Mouse (Mus musculus) ES-Bruce4 (cell line): ENCODE data around the gene Hivep2. TPM values are rescaled to one million over a fixed set of nuclear protein-coding genes. Genes with fewer than 3 reads are reported as not detected.

Experiments used
- H3K27ac ChIP-seq: 2 replicates; pipeline ENCODE4 v1.5.1; 2012; ENCODE audit warnings: low read length, inconsistent platforms; ENCODE audit not compliant: insufficient read depth
- H3K27me3 ChIP-seq: 2 replicates; pipeline ENCODE4 v1.6.1; 2012; ENCODE audit warnings: mild to moderate bottlenecking, low read length, inconsistent platforms; ENCODE audit not compliant: control insufficient read depth, poor library complexity, insufficient read depth, severe bottlenecking
- H3K36me3 ChIP-seq: 2 replicates; pipeline ENCODE4 v1.6.1; 2012; ENCODE audit warnings: inconsistent platforms, mild to moderate bottlenecking, low read length, moderate library complexity; ENCODE audit not compliant: control insufficient read depth, poor library complexity, insufficient read depth, severe bottlenecking
- H3K4me1 ChIP-seq: one replicate; pipeline ENCODE4 v1.8.1; 2011; ENCODE audit warnings: low read length; ENCODE audit not compliant: control insufficient read depth, insufficient read depth
- H3K4me3 ChIP-seq: 2 replicates; pipeline ENCODE4 v1.5.1; 2011; ENCODE audit warnings: low read depth, mild to moderate bottlenecking, low read length
- H3K9ac ChIP-seq: 2 replicates; pipeline ENCODE4 v1.6.1; 2012; ENCODE audit warnings: low read depth, mild to moderate bottlenecking, inconsistent platforms; ENCODE audit not compliant: poor library complexity, severe bottlenecking
- H3K9me3 ChIP-seq: replicated peaks from 2 replicates; pipeline ENCODE4 v1.6.1; 2012; ENCODE audit warnings: mild to moderate bottlenecking, low read length, inconsistent platforms; ENCODE audit not compliant: control insufficient read depth, poor library complexity, insufficient read depth, severe bottlenecking
- CTCF ChIP-seq: IDR thresholded peaks from one replicate; pipeline ENCODE4 v1.8.1; 2011; ENCODE audit warnings: low read depth, low read length
- EP300 ChIP-seq: IDR thresholded peaks from 2 replicates; pipeline ENCODE4 v1.6.1; 2011; ENCODE audit warnings: low read depth, low read length; ENCODE audit not compliant: insufficient read depth
- POLR2A ChIP-seq: IDR thresholded peaks from one replicate; pipeline ENCODE4 v1.8.1; 2011; ENCODE audit warnings: low read length; ENCODE audit not compliant: insufficient read depth
- polyA plus RNA-seq: library from polyadenylated mRNA; stranded (reverse); fragments of >200 nt; gene quantifications from 2 replicates; pipeline ENCODE4 v1.2.4, GENCODE M21; 2011; ENCODE audit warnings: low read depth; ENCODE audit not compliant: missing spikeins, insufficient read depth, insufficient read length

The Hivep2 gene
- polyA plus RNA-seq, 1 experiment = 3.4 TPM

DNA sequence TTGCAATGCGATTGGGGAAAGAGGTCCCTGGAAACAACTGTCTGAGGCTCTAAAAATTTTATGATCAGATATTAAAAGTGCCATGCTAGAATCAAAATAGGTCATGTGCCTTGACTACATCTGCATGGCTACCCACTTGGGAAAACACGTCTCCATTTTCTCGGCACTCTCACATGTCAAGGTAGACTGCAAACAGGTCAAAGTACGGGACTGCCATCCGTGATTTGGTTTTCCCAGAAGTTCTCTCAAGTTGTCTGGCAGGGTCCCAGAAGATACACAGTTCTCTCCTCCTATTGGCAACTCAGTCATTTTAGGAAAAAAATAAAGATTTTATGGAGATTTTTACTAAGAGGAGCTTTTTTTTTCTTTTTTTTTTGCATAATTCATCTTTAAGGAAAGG lies 153.3 kb downstream of the Hivep2 start:
- H3K4me1 ChIP-seq = no peaks in the 10 kb centered on the region
- H3K27ac ChIP-seq = no peak overlapping the region
- no peaks in the 10 kb centered on the region for H3K27me3 ChIP-seq
- H3K9me3 ChIP-seq = no peaks in the 10 kb centered on the region
- TF ChIP-seq CTCF (no peak), POLR2A (no peak), EP300 (no peak)
- no peak overlapping the region for H3K4me3 ChIP-seq
- no peaks in the 10 kb centered on the region for H3K36me3 ChIP-seq
- no peak overlapping the region for H3K9ac ChIP-seq

DNA sequence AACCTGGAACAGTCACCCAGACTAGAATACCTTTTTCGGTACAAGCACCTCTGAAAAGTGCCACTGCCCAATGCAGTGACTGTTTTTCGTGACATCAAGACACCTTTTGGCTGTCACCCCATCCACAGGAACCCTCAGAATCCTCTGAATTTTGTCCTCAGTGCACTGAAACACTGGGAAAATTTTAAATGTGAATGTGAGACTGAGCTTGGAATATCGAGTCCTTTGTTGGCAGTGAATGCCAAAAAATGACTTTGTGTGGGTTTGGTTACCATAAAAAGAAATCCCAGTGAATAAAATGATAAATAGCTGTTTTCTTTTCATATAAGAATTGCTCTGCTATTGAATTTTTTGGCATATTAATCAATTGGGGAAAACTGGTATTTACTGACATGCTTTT lies 154.6 kb downstream of the Hivep2 start:
- no peaks in the 10 kb centered on the region for H3K36me3 ChIP-seq
- no peak overlapping the region for H3K4me3 ChIP-seq
- H3K9me3 ChIP-seq = no peaks in the 10 kb centered on the region
- TF ChIP-seq POLR2A = no peak
- TF ChIP-seq EP300 = no peak
- H3K9ac ChIP-seq = no peak overlapping the region
- H3K27me3 ChIP-seq = no peaks in the 10 kb centered on the region
- no peaks in the 10 kb centered on the region for H3K4me1 ChIP-seq
- H3K27ac ChIP-seq = no peak overlapping the region

DNA sequence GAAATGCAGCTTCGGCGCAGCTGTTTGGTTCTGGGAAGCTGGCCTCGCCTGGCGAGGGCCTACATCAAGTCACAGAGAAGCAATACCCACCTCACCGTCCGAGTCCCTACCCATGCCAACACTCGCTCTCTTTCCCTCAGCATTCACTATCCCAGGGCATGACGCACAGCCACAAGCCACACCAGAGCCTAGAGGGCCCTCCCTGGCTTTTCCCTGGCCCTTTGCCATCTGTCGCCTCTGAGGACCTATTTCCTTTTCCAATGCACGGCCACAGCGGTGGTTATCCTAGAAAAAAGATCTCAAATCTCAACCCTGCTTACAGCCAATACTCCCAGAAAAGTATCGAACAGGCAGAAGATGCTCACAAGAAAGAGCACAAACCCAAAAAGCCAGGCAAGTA lies 162.0 kb downstream of the Hivep2 start:
- H3K9me3 ChIP-seq = no peaks in the 10 kb centered on the region
- no peaks in the 10 kb centered on the region for H3K4me1 ChIP-seq
- H3K27me3 ChIP-seq = no peaks in the 10 kb centered on the region
- H3K27ac ChIP-seq = no peak overlapping the region
- H3K4me3 ChIP-seq = no peak overlapping the region
- TF ChIP-seq CTCF = no peak
- TF ChIP-seq EP300 = no peak
- TF ChIP-seq POLR2A = no peak
- H3K36me3 ChIP-seq = no peaks in the 10 kb centered on the region
- H3K9ac ChIP-seq = no peak overlapping the region

DNA sequence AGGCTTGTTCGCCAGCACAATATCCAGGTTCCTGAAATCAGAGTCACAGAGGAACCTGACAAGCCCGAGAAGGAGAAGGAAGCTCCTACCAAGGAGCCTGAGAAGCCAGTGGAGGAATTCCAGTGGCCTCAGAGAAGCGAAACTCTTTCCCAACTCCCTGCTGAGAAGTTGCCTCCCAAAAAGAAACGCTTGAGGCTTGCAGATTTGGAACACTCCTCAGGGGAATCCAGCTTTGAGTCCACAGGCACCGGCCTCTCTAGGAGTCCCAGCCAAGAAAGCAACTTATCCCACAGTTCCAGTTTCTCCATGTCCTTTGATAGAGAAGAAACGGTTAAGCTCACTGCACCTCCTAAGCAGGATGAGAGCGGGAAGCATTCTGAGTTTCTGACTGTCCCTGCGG lies 164.4 kb downstream of the Hivep2 start:
- no peak overlapping the region for H3K27ac ChIP-seq
- TF ChIP-seq POLR2A (no peak), CTCF (no peak), EP300 (no peak)

DNA sequence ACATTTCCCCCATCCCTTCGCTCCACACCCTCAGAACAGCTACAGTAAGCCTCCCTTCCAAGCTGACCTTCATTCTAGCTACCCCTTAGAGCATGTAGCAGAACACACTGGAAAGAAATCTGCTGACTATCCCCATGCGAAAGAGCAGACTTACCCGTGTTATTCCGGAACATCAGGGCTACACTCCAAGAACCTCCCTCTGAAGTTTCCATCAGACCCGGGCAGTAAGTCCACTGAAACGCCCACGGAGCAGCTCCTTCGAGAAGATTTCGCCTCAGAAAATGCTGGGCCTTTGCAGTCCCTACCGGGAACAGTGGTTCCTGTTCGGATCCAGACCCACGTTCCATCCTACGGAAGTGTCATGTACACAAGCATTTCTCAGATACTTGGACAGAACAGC lies 165.4 kb downstream of the Hivep2 start:
- no peaks in the 10 kb centered on the region for H3K36me3 ChIP-seq
- H3K27me3 ChIP-seq = no peaks in the 10 kb centered on the region
- no peak overlapping the region for H3K27ac ChIP-seq
- H3K4me3 ChIP-seq = no peak overlapping the region
- H3K4me1 ChIP-seq = no peaks in the 10 kb centered on the region
- H3K9me3 ChIP-seq = no peaks in the 10 kb centered on the region
- no peak overlapping the region for H3K9ac ChIP-seq
- no peak for TF ChIP-seq CTCF
- no peak for TF ChIP-seq POLR2A
- TF ChIP-seq EP300 = no peak

More for the DNA sequence above, 164.4 kb downstream of the Hivep2 start:
- Histone ChIP-seq H3K27me3 (no peaks in the 10 kb centered on the region), H3K36me3 (no peaks in the 10 kb centered on the region), H3K4me1 (no peaks in the 10 kb centered on the region), H3K9me3 (no peaks in the 10 kb centered on the region), H3K4me3 (no peak overlapping the region), H3K9ac (no peak overlapping the region)

DNA sequence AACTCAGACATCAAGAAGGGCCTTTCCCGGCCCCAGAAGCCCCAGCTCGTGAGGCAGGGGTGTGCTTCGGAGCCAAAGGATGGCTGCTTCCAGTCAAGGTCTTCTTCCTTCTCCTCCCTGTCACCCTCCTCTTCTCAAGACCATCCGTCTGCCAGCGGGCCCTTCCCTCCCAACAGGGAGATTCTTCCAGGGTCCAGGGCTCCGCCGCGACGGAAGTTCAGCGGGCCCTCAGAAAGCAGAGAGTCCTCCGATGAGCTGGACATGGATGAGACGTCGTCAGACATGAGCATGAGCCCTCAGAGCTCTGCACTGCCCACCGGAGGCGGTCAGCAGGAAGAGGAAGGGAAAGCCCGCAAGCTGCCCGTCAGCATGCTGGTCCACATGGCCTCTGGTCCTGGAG lies 166.2 kb downstream of the Hivep2 start:
- Histone ChIP-seq H3K4me3 (no peak overlapping the region), H3K9ac (no peak overlapping the region), H3K27ac (no peak overlapping the region), H3K27me3 (no peaks in the 10 kb centered on the region), H3K36me3 (no peaks in the 10 kb centered on the region), H3K9me3 (no peaks in the 10 kb centered on the region), H3K4me1 (no peaks in the 10 kb centered on the region)
- TF ChIP-seq CTCF = no peak
- no peak for TF ChIP-seq POLR2A
- no peak for TF ChIP-seq EP300
